Mouse (Mus musculus) 416B (cell line): Measurements from ENCODE around the gene Jazf1.

Source experiments
- DNase-seq: peaks from one replicate; pipeline ENCODE4 v3.0.0; 2011; ENCODE audit warnings: low read depth

The Jazf1 gene

DNA sequence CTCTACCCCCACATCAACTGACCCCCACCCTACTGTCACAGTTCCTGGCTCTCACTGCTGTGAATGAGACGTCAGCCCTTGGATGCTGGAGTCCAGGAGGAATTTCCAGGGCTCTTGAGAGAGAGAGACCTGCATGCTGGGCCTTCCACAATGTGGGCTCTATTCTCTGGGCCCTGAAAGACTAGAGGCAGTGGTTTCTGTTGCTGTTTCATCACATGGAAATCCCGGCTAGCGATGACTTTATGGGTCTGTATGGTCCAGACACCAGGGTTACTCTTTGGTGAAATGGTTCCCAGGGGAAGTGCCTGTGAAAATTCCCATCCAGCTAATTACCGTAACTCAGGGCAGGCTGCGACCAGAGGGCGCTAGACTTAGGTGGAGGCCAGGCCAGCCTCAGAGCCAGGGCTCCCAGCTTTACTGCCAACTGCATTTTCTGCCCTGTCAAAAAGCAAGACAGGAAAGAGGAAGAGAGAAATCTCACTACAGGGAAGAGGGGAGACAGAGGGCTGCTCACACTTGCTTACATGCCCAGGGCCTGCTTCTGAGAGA is 271.1 kb downstream of the Jazf1 start:
- DNase-seq: no peak

DNA sequence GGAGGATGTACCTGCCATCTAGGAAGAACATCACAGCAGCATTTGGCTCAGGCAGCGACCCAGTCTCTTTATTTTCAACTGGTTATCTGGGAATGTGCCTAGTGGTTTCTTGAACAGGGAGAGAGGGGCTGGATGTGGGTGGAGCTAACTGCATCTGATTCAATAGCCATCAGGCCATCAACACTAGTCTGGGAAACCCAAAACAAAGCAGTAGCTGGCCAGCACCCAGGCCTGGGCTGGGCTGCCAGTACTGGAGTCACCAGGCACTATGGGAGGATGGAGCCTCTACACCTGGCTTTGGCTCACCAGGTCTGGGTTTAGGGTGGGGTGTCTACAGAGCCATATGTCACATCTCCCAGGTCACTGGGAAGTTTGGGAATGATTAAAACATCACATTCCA is 271.7 kb downstream of the Jazf1 start:
- DNase-seq: no peak

DNA sequence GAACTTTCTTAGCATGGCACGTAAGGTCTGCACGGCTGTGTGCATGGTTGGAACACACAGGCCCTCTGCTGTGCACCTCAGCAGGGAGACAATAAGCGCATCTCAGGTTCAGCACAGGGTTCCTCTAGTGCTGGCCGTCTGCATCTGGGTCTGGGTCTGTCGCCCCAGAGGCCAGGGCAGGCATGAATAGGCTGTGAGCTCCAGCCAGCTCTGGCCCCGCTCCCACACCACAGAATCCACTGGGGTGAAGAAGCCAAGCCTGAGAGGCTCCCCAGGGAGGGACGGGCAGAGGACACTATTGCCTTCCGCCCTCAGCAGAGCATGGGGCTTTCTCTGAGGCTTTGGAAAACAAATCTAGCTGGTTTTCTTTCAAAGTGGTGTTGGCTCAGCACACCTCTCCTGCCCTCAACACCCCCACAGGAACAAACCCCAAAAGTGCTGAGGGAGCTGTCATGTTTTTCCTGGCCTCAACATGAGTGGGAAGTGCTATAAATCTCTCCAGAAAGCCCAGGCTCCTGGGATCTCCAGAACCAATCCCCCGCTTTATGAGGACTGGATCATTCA is 272.3 kb downstream of the Jazf1 start:
- no peak for DNase-seq

DNA sequence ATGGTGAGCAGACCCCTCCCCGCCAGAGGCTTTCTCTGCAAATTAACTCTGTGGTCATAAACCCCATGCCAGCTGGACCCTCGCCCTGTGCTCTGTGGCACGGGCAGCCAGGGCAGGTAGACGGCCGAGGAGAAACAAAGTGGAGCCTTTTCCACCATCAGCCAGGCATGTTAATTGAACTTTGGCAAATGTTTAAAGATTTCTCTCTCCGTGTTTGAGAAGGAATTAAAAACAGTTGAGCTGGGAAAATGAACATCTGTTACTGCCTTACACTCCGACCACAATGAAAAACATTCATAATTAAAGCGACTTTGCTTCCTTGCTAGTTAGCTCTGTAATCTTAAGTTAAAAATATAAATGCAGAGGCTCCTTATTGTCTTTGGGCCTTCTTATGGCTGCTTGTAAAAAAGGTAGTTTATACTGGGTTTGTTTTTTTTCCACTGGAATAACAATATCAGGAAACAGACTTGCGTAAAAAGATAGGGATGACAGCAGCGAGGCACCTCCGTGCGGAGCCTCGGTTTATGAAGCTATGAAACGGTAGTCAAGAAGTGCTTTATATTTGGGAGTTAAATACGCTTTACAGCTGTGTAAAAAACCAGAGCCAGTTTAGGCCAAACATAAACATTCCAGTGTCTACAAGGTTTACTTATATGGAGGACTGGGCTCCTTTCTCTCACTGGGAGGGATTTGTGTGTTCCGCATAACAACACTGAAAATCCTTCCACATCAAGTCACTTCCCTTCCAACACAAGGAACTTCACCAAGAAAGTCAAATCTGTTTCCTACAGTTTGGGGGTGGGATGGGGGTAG is 273.2 kb downstream of the Jazf1 start:
- DNase-seq: no peak

DNA sequence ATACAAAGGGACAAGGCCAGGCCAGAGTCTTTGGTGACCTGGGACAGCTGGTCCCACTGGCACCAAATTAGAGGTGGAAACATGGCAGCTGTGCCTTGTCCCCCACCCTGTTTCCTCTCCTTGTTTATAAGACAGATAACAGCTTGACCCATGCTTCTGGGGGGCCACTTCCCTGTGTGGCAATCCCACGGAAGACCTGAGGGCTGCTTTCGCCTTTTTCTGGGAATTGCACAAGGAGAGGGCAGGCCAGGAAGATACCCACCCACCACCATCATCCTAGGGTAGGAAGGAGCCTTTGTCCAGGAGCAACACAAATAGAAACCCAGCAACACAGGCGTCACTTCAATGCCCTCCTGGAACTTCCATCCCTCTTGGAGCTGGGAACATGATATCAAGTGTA is 276.0 kb downstream of the Jazf1 start:
- DNase-seq: no peak

DNA sequence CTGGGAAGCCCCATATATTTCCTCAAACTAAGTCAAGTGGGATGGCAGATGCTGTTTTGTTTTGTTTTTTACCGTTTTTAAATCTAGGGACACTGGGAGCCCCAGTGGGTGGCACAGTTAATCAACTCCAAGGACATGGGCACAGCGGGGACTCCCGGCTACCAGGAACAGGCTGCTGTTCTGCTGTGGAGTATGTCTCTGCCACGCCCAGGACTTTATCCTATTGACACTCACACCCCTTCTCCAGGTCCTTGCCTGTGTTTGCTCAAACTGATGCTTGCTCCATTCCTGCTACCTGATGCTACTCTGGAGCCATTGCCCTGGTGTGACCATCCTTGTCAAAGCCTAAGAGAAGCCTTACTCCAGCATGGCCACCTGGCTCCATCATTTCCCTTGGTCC is 277.6 kb downstream of the Jazf1 start:
- DNase-seq: no peak

DNA sequence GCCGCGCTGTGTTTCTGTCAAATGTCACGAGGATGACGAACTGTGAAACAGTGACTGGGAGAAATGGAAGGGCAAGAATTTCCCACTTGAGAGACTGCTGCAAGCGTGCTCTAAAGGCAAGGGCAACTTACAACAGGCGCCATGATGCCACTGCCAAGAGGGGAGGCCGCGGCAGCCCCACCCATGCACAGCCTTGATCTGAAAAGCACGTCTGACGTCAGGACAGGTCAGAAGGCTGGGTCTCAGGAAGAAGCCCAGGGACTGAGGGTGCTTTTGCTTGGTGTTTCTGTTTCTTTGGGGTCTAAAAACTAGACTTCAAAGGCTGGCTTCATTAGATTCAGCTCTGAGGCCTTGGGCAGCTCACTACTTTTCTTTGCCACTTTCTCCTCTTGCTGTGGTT is 278.1 kb downstream of the Jazf1 start:
- no peak for DNase-seq

DNA sequence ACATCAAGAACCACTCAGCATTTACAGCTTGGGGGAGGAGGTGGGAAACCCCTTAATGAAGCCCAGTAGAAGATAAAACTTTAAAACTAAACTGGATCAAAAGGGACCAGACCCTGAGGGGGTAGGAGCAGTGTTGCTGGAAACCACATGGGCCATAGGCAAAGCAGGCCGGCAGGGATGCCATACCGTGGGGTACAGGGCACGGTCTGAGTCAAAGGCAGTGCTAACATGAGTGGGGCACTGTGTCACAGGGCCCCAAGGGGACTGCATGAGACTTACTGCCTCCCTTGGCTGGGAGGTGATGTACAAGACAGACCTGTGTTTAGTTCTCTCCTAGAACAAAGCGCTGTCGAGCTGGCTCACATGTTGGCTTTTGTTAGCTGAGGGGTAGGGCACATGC is 288.9 kb downstream of the Jazf1 start:
- no peak for DNase-seq

DNA sequence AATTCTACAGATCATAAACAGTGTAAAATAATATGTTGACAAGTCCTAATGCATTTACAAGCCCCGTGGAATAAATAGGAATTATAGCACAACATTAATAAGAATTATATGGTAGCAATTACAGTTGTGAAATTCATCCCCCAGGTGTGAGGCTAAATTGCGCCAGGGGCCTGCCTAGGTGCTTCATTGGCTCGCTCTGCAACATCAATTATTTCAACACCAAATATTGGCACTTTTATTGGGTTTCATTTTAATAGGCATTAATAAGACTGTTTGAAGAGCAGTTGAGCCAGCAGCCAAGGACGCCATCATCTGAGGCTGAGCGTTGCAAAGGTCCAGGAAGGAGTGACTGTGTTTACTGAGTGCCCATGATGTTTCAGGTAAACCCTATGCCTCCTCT is 289.9 kb downstream of the Jazf1 start:
- DNase-seq: no peak

DNA sequence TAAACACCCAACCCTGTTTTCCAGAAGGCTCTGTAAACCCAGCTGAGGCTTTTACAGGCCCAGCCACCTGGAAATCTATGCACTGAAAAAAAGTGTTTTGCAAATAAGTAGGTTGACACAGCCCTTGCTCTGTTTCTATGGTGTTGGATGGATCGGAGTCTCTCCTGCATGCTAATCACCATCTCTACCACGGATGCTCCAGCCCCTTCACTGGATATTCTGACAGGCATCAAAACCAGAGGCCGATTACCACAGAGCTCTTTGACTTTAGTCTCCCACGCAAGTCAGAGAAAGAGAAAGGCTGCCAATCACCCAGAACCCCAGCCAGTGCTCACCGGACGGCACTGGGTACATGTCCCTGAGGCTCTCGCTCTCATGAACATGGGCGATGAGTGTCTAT is 291.4 kb downstream of the Jazf1 start:
- DNase-seq: no peak

DNA sequence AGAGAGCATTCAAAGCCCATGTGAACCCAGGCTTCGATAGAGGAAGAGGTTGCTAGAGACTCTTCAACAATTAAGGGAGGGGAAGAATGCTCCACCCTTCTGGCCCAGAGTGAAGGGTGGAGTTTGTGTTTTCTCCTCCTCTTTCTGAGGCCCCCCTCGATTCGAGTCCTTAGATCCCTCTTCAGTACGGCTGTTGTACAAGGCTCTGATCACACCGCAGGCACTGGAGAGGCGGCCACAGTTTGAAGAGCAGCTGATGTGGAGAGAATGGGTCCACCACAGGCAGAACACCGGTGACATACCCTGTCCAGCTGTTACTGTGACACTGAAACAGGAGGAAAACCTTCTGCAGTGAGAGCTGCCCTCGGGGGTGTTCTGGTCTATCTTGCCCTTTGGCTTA is 292.5 kb downstream of the Jazf1 start:
- DNase-seq: no peak

DNA sequence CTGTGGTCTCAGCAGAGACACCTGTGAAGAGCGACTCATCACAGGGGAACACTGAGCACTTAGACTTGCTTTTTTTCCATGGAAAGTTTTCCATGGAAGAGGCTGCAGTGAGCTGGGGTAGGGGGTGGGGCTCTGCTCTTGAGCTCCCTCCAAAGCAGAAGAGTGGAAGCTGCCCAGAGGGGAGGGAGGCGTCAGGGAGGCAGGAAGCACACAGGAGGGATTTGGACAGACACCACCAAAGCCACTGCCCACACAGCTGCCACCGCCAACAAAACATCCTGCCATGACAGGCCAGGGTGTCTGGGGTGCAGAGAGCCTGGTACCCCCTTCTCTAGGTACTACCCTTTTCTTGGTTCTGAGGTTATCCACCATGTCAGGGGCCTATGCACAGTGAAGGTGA is 293.1 kb downstream of the Jazf1 start:
- DNase-seq: no peak

DNA sequence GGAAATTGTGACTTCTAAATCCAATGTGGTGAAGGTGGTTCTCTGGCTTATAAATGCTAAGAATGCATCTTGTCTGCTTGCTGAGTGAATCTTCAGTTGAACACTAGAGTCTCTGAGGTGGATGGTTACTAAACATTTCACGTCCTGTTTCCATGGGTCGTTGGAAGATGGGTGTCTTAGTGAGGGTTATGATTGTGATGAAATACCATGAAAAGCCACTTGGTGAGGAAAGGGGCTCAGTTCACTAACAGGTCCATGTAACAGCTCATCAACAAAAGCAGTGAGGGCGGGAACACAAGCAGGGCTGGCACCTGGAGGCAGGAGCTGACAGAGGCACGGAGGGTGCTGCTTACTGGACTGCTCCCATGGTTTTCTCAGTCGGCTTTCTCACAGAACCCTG is 295.3 kb downstream of the Jazf1 start:
- DNase-seq: peak; percentile 39

DNA sequence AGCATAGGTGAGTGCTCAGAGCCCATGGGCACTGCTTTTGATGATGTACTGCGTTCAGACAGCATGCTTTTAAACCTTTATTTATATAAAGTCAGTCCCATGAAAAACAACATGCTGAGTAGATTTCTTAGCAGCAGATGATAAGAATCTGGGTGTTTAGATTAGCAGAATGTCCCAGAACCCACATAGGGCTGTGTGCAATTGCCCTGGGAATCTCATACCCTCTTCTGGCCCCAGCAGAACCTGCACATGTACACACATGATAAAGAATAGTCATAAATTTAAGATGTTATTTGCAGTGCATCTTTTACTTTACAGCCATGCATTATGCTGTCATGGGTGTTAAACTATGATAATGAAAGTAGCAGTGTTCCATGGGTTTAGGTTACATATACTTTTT is 297.6 kb downstream of the Jazf1 start:
- no peak for DNase-seq

DNA sequence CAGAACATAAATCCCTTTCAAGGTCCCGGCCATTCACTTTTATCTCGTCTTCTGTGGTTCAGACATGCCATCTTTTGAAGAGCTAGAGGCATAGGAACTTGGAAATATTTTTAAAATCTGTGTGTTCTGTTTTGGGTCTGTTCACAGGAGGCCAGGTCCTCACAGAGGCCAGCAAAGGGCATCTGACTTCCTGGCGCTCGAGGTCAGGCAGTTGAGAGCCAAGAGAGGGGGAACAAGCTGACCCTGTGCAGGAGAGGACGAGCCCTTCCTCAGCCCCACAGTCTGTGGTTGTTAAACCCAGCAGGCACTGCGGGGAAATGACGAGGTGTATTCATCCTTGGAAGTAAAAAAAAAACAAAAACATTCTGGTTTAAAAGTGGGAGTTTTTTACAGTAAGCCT is 303.2 kb downstream of the Jazf1 start:
- DNase-seq: no peak

DNA sequence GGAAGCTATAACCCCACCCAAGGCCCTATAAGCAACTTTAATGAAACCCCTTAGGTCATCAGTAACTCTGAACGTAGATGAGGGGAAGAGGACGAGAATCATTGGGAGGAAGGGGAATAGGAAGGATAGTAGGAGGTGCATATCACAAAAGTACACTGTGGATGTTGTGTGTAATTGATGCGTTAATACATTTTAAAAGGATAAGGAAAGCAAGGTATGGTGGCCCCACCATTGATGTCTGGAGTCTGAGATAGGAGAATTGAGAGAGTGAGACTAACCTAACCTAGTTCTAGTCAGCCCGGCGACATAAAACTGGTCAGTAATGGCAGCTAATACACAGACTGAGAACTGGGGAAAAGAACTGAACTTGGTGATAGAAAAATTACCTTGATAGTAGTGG is 315.6 kb downstream of the Jazf1 start:
- no peak for DNase-seq

DNA sequence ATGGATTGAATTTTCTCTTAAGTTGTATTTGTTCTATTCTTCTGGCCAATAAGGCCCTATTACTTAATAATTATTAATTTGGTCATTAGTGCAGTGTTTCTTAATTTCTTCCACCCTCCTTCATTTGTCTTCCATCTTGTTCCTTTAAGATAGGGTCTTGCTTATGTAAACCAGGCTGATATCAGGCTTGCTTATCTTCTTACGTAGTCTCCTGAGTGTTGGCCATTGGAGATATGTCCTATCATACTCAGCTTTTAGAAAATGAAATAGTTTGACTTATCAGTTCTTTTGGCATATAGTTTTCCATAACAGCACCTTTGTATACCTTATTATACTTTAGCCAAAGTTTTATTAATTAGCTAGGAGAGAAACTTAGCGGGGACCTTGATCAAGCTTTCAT is 333.8 kb downstream of the Jazf1 start:
- DNase-seq: no peak

DNA sequence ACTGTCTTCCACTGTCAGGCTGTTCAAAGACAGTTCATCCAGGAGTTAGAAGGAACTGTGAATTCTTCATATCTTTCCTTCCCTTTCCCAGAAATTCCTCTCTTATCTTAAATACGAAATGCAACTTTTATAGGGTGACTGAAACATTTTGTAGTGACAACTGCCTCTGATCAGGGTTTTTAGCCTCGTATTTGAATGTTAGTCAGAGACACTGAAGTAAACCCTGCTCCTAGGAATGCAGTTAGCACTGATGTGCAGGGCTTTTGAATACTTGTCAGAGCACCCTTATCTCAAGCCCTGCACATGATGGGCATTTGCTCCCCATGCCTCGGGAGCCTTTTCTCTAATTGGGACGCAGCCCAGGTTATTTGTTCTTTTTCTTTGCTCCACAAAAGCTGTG is 338.1 kb downstream of the Jazf1 start:
- no peak for DNase-seq

DNA sequence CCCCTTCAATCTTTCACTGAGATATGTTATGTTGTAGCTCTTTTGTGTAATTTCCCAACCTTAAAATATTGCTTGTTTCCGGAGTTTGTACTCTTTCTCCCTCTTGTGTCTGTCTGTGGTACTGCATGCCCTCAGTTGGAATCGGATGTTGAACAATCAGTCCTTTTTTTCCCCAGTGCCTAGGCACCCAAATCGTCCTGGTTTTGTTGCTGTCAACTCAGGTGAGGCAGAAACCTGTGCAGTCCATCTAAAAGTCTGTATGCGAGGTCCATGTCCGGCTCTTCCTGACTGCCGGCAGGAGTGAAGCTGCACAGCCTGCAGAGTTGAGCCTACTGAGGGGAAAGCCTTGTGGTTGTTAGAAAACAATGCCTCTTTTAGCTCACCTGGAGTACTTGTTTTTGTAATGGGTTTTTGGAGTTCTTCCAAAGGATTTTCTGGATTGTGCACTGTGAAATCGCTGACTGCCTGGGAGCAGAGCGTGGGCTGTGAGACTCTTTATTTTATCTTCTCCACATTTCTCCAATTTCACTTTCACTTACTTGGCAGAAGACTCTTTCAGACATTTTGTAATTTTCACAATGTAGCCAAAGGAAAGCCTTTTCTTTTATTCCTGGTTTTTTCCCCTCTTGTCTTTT is 343.5 kb downstream of the Jazf1 start:
- DNase-seq: peak; percentile 73
